Comparison of ENCODE assay signal across 24 mouse cellular contexts in genomic region chr1:64198322-64198721, GRCm38 (mm10).
DNase-seq lines count a peak whose midpoint lies in the region; ATAC-seq and TF ChIP-seq lines count a peak whose summit lies in the region.
"Had no signal": no experiment of that assay in that cellular context is flagged by ENCODE, and none has a peak within 500 bp of the region (broad histone marks: within the 10 kb centered on the region; RNA-seq: fewer than 3 reads in every experiment).

No protein-coding gene starts in this region.

- H3K4me1 ChIP-seq in bone marrow macrophage, adult 2 months (ENCODE audit: control insufficient read depth, insufficient read depth, low read length): peaks cover 62% of the 10 kb centered on the region
- H3K4me1 ChIP-seq in cortical plate, adult 2 months (ENCODE audit: control insufficient read depth, insufficient read depth, low read length): peaks cover 6% of the 10 kb centered on the region
- H3K4me1 ChIP-seq: embryonic facial prominence, embryonic 12.5 days had no signal

- TF ChIP-seq CTCF in layer of hippocampus, adult 2 months (conservative IDR thresholded peaks at IDR 0.05): no peak
- no peak for TF ChIP-seq CTCF in bone marrow macrophage, adult 2 months (IDR thresholded peaks at IDR 0.05; ENCODE audit: low read depth, low read length)
- TF ChIP-seq CTCF in cortical plate, adult 2 months (IDR thresholded peaks at IDR 0.05; ENCODE audit: extremely low read depth, insufficient read depth, low read length): no peak

- ATAC-seq in megakaryocyte progenitor cell, adult 5-6 weeks (replicated peaks; ENCODE audit: poor library complexity): peak; percentile 71
- ATAC-seq: intestine, embryonic 16.5 days; midbrain, embryonic 16.5 days had no signal

- no peak overlapping the region for H3K4me3 ChIP-seq in layer of hippocampus, adult 2 months
- H3K4me3 ChIP-seq in bone marrow macrophage, adult 2 months (ENCODE audit: insufficient read depth, low read length): peak overlapping the region; percentile 36
- no peak overlapping the region for H3K4me3 ChIP-seq in cortical plate, adult 2 months (ENCODE audit: insufficient read depth, low read length)
- H3K4me3 ChIP-seq: embryonic facial prominence, embryonic 12.5 days; forebrain, embryonic 12.5 days; heart, embryonic 12.5 days; limb, embryonic 13.5 days; myocyte; neural tube, embryonic 13.5 days had no signal

- peak overlapping the region; percentile 50 for H3K27ac ChIP-seq in layer of hippocampus, adult 2 months
- H3K27ac ChIP-seq in bone marrow macrophage, adult 2 months (ENCODE audit: insufficient read depth, low read depth, low read length): 0 out of 2 replicates have a peak overlapping the region, but pooled peaks have one; percentile 8
- H3K27ac ChIP-seq in cortical plate, adult 2 months (ENCODE audit: insufficient read depth, low read length): peak overlapping the region; percentile 54; the same call in 1 of the 2 replicates
- H3K27ac ChIP-seq: embryonic facial prominence, embryonic 12.5 days; forebrain, embryonic 12.5 days; hindbrain, embryonic 14.5 days; limb, embryonic 13.5 days; liver, embryonic 14.5 days; neural tube, embryonic 13.5 days had no signal

- no peak for DNase-seq in layer of hippocampus, adult 2 months (ENCODE audit: low spot score in 2 of 2)
- no peak for DNase-seq in layer of hippocampus, adult 18-20 months (ENCODE audit: low spot score in 2 of 2)
- no peak for DNase-seq in adrenal gland, postnatal 36 days
- no peak for DNase-seq in c-Kit-positive CD71-positive TER-119-positive erythroid progenitor cells, embryonic 14.5 days (ENCODE audit: low spot score)
- DNase-seq: adrenal gland, adult 8-10 months; cerebellum, adult 9-10 months; heart, adult 18-20 months; heart, postnatal 10 days; kidney, postnatal 36 days; layer of hippocampus, adult 9-11 months; thymus, postnatal 25 days had no signal

- TF ChIP-seq POLR2A in bone marrow macrophage, adult 2 months (IDR thresholded peaks at IDR 0.05; ENCODE audit: borderline replicate concordance, low read depth, low read length): no peak
- TF ChIP-seq POLR2A in cortical plate, adult 2 months (IDR thresholded peaks at IDR 0.05; ENCODE audit: extremely low read depth, insufficient read depth, low read length): no peak
